ENCODE assay signal across 11 mouse cellular contexts in genomic region chr2:178240886-178241285, GRCm38 (mm10).
"Had no signal": no experiment of that assay in that cellular context is flagged by ENCODE, and none has a peak within 500 bp of the region (broad histone marks: within the 10 kb centered on the region; RNA-seq: fewer than 3 reads in every experiment).

No protein-coding gene starts in this region.

- H3K9me3 ChIP-seq: limb, embryonic 13.5 days; midbrain, embryonic 15.5 days; stomach, embryonic 15.5 days had no signal

- H3K27me3 ChIP-seq: limb, embryonic 13.5 days; midbrain, embryonic 15.5 days; stomach, embryonic 15.5 days had no signal

- H3K4me1 ChIP-seq: stomach, embryonic 15.5 days had no signal

- H3K4me2 ChIP-seq: limb, embryonic 13.5 days; midbrain, embryonic 15.5 days; stomach, embryonic 15.5 days had no signal

- H3K4me3 ChIP-seq: limb, embryonic 13.5 days; midbrain, embryonic 15.5 days; stomach, embryonic 15.5 days had no signal

- H3K27ac ChIP-seq: limb, embryonic 13.5 days; liver, embryonic 14.5 days; midbrain, embryonic 15.5 days; stomach, embryonic 15.5 days had no signal

- ATAC-seq: intestine, postnatal 0 days had no signal

- H3K9ac ChIP-seq: limb, embryonic 13.5 days; liver, embryonic 14.5 days; midbrain, embryonic 15.5 days; stomach, embryonic 15.5 days had no signal

- DNase-seq: kidney, adult 8-10 months; kidney, postnatal 25 days; lung, adult 18-20 months; right cerebral cortex, postnatal 14 days; thymus, adult 2 months; thymus, postnatal 25 days had no signal

- H3K36me3 ChIP-seq: limb, embryonic 13.5 days; midbrain, embryonic 15.5 days; stomach, embryonic 15.5 days had no signal
